Mouse (Mus musculus): Measurements from ENCODE around the gene Tmem236.

Gene Tmem236

DNA sequence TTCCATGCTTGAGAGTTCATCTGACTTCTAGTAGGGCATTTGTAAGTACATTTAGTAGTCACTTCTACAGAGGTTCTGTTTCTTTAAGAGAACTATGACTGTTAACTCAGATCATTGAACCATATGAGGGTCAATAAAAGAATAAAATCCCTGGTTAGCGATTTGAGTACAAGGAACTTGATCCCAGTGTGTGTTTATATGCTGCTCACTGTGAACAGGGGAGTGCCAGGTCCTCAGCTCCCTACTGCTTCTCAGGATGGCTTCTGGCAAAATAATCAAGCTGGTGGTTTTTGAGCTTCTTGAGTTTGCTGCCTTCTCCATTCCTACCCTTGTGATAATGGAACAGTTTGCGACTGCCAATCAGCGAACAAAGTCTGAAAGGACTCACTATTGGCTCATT is at the start of gene Tmem236:
Gene Tmem236, plus strand, starts transcription at position 190 of the 400 bp plus-strand sequence.
- no peak for DNase-seq (ENCODE audit: low spot score in 2 of 2)

- DNase-seq (ENCODE audit: low spot score in 2 of 2) = no peak
Measured at GRCm38 (mm10) chr2:14126387-14126786, 47.9 kb upstream of the Tmem236 start.

GRCm38 (mm10) chr2:14127629-14128028 is 46.7 kb upstream of the Tmem236 start:
- DNase-seq (ENCODE audit: low spot score in 2 of 2) = no peak

- no peak for DNase-seq (ENCODE audit: low spot score in 2 of 2)
Measured at GRCm38 (mm10) chr2:14130641-14131339, 43.5 kb upstream of the Tmem236 start.

GRCm38 (mm10) chr2:14132468-14133326 is 41.6 kb upstream of the Tmem236 start:
- no peak for DNase-seq (ENCODE audit: low spot score in 2 of 2)

DNA sequence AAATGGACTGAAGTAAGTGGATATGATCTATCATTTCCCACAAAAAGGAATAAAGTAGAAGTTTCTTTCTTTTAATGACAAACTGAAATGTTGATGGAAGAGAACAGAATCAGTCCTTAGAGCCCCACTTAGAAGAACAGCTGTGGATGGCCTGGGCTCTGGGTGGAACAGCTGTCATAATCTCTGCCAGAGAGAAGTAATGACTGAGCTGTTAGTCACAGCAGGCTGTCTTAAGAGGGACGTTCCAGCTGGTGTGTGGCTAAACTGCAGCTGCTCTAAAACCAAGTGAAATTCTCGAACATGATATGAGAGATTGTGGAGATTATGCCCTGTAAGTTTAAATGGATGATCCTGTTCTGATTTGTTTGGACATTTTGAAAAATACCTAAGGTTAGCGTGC is 37.4 kb upstream of the Tmem236 start:
- DNase-seq (ENCODE audit: low spot score in 2 of 2) = no peak

- DNase-seq (ENCODE audit: low spot score in 2 of 2) = no peak
Measured at GRCm38 (mm10) chr2:14139590-14139989, 34.7 kb upstream of the Tmem236 start.

- DNase-seq (ENCODE audit: low spot score in 2 of 2) = no peak
Measured at GRCm38 (mm10) chr2:14140044-14140443, 34.3 kb upstream of the Tmem236 start.

DNA sequence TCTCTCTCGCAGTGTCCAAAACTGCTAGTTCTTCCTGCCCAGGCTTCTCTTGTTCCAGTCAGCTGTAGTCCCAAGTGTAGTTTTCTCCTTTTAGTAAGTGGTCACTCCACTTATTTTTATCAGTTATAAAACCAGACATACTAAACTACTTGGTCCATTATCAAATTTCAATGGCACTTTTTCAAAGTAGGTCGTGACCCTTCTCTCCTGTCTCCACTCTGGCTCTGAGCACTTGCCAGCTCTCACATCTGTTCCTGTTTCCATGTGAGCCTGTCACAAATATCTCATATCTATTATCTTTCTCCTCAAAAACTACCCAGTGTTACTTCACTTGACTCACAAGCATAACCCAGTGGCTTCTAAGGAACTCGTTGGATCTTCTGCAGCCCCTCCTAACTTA is 29.0 kb upstream of the Tmem236 start:
- DNase-seq (ENCODE audit: low spot score in 2 of 2) = no peak

- no peak for DNase-seq (ENCODE audit: low spot score in 2 of 2)
Measured at GRCm38 (mm10) chr2:14146913-14147312, 27.4 kb upstream of the Tmem236 start.

DNA sequence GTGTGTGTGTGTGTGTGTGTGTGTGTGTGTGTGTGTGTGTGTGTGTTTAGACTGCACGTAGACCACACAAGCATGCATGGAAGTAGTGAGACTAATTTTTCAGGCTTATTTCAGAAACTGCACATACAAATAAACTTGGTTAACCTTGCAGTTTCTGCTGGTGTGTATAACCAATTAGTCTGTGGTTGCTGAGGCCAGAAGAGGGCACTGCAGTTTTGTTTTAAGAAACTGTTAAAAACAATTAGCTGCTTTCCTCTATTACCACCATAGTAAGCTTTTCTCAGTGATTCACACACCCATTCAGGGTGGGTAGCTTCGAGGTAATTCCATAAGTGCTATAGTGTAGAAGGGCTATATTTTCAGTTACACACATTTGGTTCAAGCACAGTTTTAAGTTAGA is 23.5 kb upstream of the Tmem236 start:
- DNase-seq (ENCODE audit: low spot score in 2 of 2) = no peak

DNA sequence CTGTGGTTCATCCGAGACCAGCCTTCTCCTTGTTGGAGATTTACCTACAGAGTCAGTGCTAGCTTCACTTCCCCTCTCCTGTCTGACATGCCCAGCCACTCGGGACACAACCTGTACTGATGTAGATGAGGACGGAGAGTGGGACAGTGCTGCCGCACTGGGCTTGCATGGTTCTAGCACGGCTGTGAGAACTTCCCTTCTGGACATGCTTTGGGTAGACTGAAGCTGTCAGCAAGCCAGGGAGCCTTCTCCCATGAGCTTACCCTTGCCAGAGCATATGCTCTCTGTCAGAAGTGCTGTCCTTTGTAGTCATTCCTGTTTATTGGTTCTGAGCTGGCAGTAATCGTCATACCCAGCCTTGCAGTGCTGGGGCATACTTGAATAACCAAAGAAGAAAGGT is 22.5 kb upstream of the Tmem236 start:
- no peak for DNase-seq (ENCODE audit: low spot score in 2 of 2)

DNA sequence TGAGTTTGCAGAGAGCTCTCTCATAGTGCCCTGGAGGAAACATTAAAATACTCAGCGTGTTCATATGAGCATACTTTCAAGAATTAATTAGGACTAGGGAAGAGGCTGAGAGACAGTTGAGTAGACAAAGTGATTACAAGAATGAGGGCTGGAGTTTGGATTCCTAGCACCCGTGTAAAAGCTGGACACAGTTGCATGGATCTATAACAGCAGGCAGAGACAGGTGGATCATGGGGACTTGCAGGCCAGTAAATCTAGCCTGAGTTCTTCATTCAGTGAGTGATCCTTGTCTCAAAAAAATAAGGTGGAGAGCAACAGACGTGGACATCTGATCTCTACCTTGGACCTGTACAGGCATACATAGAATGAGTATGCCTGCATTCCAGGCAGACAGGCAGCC is 15.3 kb upstream of the Tmem236 start:
- DNase-seq (ENCODE audit: low spot score in 2 of 2) = no peak

DNA sequence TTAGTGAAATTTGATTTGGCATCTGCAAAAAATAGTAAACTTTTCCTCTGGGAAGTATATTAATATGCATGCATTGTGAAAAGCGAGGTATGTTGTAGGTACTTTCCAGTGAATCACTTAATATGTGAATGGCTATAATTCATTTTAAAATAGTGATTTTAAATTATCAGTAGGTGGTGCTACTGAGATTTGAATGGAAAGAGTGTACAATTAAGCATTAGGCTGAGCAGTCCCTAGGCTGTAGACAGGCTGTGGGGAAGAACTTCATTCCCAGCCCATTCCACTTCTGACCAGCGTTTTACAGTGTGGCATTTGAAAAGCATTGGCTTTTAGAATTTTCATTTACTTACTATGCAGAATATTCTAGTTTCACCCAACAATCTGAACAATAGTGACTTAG is 14.6 kb upstream of the Tmem236 start:
- DNase-seq (ENCODE audit: low spot score in 2 of 2) = no peak

GRCm38 (mm10) chr2:14164459-14165030 is 9.8 kb upstream of the Tmem236 start:
- DNase-seq (ENCODE audit: low spot score in 2 of 2) = no peak

- DNase-seq (ENCODE audit: low spot score in 2 of 2) = no peak
Measured at GRCm38 (mm10) chr2:14165066-14165465, 9.3 kb upstream of the Tmem236 start.

DNA sequence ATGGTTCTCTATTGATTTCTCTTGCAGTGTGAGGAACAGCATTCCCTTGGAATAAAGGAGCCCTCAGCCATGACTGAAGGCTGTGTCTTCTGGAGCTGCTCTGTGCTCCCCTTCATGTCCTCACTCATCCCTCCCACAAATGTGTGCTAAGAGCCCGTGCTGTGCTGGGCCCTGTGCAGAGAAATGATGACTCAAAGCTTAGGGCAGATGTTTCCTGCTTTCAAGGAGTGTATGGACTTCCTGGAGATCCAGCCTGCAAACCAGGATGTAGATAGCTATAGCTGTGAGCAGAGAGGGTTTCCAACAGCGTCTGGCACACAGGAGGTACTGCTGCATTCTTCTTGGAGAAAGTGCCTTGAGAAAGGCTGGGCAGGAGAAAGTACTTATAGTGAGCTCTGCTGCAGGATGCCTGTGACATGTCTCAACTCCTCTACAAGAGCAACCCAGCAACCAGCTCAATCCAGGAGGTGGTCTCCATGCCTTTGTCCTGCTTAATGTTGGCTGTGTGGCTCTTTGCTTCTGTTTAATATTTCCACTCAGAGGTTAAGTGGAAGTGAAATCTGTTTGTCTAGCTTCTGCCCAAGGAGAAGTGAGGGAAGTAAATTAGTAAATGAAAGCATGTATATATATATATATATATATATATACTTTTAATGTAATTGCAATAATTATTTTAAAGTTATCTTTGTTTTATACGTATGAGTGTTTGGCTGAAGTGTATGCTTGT is 8.5 kb upstream of the Tmem236 start:
- no peak for DNase-seq (ENCODE audit: low spot score in 2 of 2)

DNA sequence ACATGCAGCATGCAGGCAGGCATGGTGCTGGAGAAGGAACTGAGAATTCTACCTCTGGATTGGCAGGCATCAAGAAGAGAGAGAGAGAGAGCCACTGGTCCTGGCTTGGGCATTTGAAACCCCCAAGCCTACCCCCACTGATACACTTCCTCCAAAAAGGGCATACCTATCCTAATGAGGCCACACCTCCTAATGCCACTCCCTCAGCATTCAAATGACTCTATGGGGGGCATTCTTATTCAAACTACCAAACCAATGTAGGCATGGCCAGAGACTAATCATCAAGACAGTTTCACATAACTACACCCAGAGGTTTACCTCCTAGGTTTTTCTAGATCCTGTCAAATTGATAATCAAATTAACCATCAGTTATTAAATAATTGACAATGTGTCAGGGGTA is 6.6 kb upstream of the Tmem236 start:
- DNase-seq (ENCODE audit: low spot score in 2 of 2) = no peak

DNA sequence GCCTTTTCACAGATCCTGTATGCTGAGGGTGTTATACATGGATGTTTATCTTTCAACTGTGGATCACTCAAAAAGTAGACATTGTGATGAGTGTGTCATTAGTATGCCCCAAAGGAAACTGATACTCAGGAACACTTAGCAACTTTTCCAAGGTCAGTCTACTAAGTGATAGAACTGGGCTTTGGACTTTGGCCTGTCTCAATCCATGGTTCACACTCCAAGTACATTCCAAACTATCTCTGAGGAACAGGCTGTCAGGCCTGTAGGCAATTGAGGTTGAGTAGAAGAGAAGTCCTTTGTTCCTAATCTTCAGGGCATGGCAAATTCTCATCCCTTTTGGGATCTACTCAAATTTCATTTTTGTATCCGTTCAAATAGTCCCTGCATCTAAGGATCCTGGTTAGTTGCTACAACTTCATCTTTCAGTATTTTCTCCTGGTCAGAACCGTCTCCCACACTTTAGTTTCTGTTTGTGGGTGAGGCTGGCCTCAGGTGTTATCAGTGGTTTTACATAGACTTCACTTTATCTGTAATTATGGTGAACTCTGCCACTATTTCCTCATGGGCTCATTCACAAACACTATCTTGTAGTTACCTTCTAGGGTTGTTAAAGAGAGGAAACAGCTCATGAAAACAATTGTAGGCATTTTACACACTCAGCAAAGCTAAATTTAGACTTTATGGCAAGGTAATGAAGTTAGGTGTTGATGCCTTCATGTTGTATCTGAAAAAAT is 2.3 kb downstream of the Tmem236 start:
- DNase-seq (ENCODE audit: low spot score in 2 of 2) = no peak

- no peak for DNase-seq (ENCODE audit: low spot score in 2 of 2)
Measured at GRCm38 (mm10) chr2:14184375-14184774, 10.1 kb downstream of the Tmem236 start.

DNA sequence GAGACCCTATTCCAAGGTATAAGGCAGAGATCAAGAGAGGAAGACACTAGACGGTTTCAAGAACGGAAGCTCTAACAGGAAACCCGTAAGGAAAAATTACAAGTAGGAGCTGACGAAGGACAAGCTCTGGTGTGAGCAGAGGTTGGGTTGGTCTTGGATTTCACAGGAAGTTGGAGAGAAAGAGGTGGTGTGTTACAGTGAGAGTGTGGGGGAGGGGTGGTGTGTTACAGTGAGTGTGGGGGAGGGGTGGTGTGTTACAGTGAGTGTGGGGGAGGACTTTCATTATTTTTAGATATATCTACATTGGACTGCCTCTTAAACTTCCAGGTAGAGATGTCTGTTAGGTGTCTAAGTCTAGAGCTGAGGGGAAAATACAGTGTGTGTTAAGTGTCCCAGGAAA is 16.4 kb downstream of the Tmem236 start:
- no peak for DNase-seq (ENCODE audit: low spot score in 2 of 2)
